Mouse (Mus musculus): ENCODE measurements at regions not wholly inside any gene's neighbourhood (a gene's known extent, or its start where the extent isn't known, plus 50 kb on each side); places are given as distances from the start of the nearest gene placed in this dataset.
A peak's percentile ranks its signal among the peaks of the same experiment; 100 is the strongest.

GRCm38 (mm10) chr2:12825902-12826301, 97.9 kb upstream of the Pter start:
- DNase-seq = no peak

GRCm38 (mm10) chr2:12833579-12833978, 90.3 kb upstream of the Pter start:
- DNase-seq = no peak

GRCm38 (mm10) chr2:12866543-12866942, 57.3 kb upstream of the Pter start:
- peak; percentile 67 to 79 for DNase-seq

DNA sequence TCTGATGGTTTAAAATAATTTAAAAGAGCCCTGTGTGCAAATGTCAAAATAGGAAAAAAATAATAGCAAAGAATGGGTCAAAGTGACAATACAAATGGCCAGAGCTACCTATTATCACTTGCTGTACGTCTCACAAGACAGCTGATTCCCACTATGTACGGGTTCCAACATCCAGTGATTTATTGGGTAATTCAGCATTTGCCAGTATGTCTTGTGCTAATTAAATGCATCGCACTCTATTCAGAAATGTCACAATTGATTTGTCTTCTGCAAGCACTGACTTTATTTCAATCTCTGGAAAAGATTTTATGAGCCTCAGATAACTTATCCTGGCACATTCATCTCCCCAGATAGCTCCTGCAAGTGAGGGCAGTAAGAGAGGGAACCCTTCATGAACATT, 55.1 kb upstream of the Pter start:
- DNase-seq = no peak

All from kidney, postnatal 4 days (tissue).